8 mouse cellular contexts compared by ENCODE assay signal in genomic region chr1:191977187-191977586, GRCm38 (mm10). TPM values are rescaled to one million over a fixed set of nuclear protein-coding genes. Genes with fewer than 3 reads are reported as not detected.
A peak's percentile ranks its signal among the peaks of the same experiment; 100 is the strongest.
DNase-seq lines count a peak whose midpoint lies in the region; ATAC-seq and TF ChIP-seq lines count a peak whose summit lies in the region.

Gene Rd3, plus strand, starts transcription at chr1:191977370.

- ATAC-seq in heart, embryonic 15.5 days (replicated peaks; ENCODE audit: insufficient number of reproducible peaks, insufficient read depth, low FRiP score, low read depth) = no peak
- peak; percentile 82 for ATAC-seq in forebrain, postnatal 0 days

- H3K4me3 ChIP-seq in heart, embryonic 15.5 days = no peak within 1 kb of the TSS
- no peak within 1 kb of the TSS for H3K4me3 ChIP-seq in forebrain, postnatal 0 days (ENCODE audit: low read depth, low read length)

- 0 out of 2 replicates have a peak within 1 kb of the TSS, but pooled peaks have one; percentile 1 for H3K4me2 ChIP-seq in heart, embryonic 15.5 days
- no peak within 1 kb of the TSS for H3K4me2 ChIP-seq in forebrain, postnatal 0 days (ENCODE audit: low read depth)

- WGBS in heart, embryonic 15.5 days = 37% methylated on average over 5 of the region's 5 CpGs
- 24% methylated on average over 5 of the region's 5 CpGs for WGBS in forebrain, postnatal 0 days

- H3K4me1 ChIP-seq in heart, embryonic 15.5 days (replicated peaks) = peaks cover 48% of the 10 kb centered on the region
- H3K4me1 ChIP-seq in forebrain, postnatal 0 days (ENCODE audit: insufficient read depth) = no peaks in the 10 kb centered on the region

- H3K27me3 ChIP-seq in heart, embryonic 15.5 days = no peaks in the 10 kb centered on the region
- H3K27me3 ChIP-seq in forebrain, postnatal 0 days (ENCODE audit: insufficient read depth, low read length) = no peaks in the 10 kb centered on the region

- intact Hi-C loops in left cerebral cortex, postnatal 25 days (cut with DNase I) = no loop called here

- no peak for TF ChIP-seq CTCF in forebrain, postnatal 0 days (IDR thresholded peaks at IDR 0.05; ENCODE audit: low read depth)

- H3K9me3 ChIP-seq in heart, embryonic 15.5 days (replicated peaks) = no peaks in the 10 kb centered on the region
- no peaks in the 10 kb centered on the region for H3K9me3 ChIP-seq in forebrain, postnatal 0 days (ENCODE audit: low read length)

- no peak within 1 kb of the TSS for H3K9ac ChIP-seq in heart, embryonic 15.5 days
- H3K9ac ChIP-seq in forebrain, postnatal 0 days = no peak within 1 kb of the TSS

- no peaks in the 10 kb centered on the region for H3K36me3 ChIP-seq in heart, embryonic 15.5 days
- no peaks in the 10 kb centered on the region for H3K36me3 ChIP-seq in forebrain, postnatal 0 days (ENCODE audit: insufficient read depth)

- DNase-seq in heart, adult 9 months (ENCODE audit: low spot score in 2 of 2) = no peak
- DNase-seq in ZHBTc4 (ENCODE audit: low read depth, low spot score) (peak; percentile 31), adipocyte (ENCODE audit: low spot score) (no peak)
- DNase-seq in forebrain, postnatal 0 days = peak; percentile 69
- DNase-seq in left cerebral cortex, postnatal 25 days (ENCODE audit: low spot score in 2 of 2) = peak; percentile 39 to 63
- peak; percentile 89 for DNase-seq in retina, postnatal 7 days (ENCODE audit: low read depth, low spot score)
- DNase-seq in heart, adult 8-10 months (ENCODE audit: low spot score) = no peak

- H3K27ac ChIP-seq in heart, embryonic 15.5 days = 0 out of 2 replicates have a peak within 1 kb of the TSS, but pooled peaks have one; percentile 35
- H3K27ac ChIP-seq in forebrain, postnatal 0 days (ENCODE audit: low read depth, low read length) = no peak within 1 kb of the TSS

RNA-seq across cellular contexts. Expression of gene Rd3, which starts in this region (rescaled TPM):
- polyA plus RNA-seq in heart, embryonic 15.5 days (2015; fragmentation: Nextera tagmentation; extraction: Ambion mirVana) = 4.4 and 4.9 TPM in 2 replicates
- 0.92 and 1.9 TPM in 2 replicates for total RNA-seq in forebrain, postnatal 0 days (2014; rRNA removed)
- 3.3 and 3.4 TPM in 2 replicates for polyA plus RNA-seq in forebrain, postnatal 0 days (2015; fragmentation: Nextera tagmentation; extraction: Ambion mirVana)
- total RNA-seq in left cerebral cortex, postnatal 25 days (2021) = under 1 TPM; 0.18 to 0.32 TPM
- total RNA-seq in heart, adult 8-10 months (2022) = under 1 TPM; 0.06 to 0.14 (median 0.12) TPM

Comparison
In these comparisons a context has a peak if more than half of its experiments do, and no peak if none do; other contexts are left out.
1. Peak in DNase-seq in left cerebral cortex, postnatal 25 days; RNA of the gene not detected or under 1 TPM.
2. DNase-seq: peak in ZHBTc4 (single experiment), forebrain, postnatal 0 days (single experiment) and retina, postnatal 7 days (single experiment); none in heart, adult 9 months (0 of 2), adipocyte (single experiment) and heart, adult 8-10 months (single experiment).